10 mouse cellular contexts compared by ENCODE assay signal in genomic region chr10:112105785-112106184, GRCm38 (mm10). TPM values are rescaled to one million over a fixed set of nuclear protein-coding genes. Genes with fewer than 3 reads are reported as not detected.
DNase-seq lines count a peak whose midpoint lies in the region; ATAC-seq lines count a peak whose summit lies in the region.
"Not testable (repeated sequence)": the region's sequence is repeated elsewhere in the genome, so short reads cannot be mapped to it uniquely, and the experiment has no call there.
"Had no signal": no experiment of that assay in that cellular context is flagged by ENCODE, and none has a peak within 500 bp of the region (broad histone marks: within the 10 kb centered on the region; RNA-seq: fewer than 3 reads in every experiment).

No protein-coding gene starts in this region.

- H3K27ac ChIP-seq in forebrain, embryonic 14.5 days (ENCODE audit: low read depth, low read length); hindbrain, embryonic 14.5 days: not testable (repeated sequence)

- not testable (repeated sequence) for ATAC-seq in forebrain, embryonic 14.5 days; hindbrain, embryonic 14.5 days (ENCODE audit: low FRiP score)

- not testable (repeated sequence) for H3K36me3 ChIP-seq in forebrain, embryonic 14.5 days (ENCODE audit: control insufficient read depth, insufficient read depth, low read length); hindbrain, embryonic 14.5 days (replicated peaks; ENCODE audit: control insufficient read depth, insufficient read depth)

- not testable (repeated sequence) for H3K27me3 ChIP-seq in forebrain, embryonic 14.5 days (replicated peaks; ENCODE audit: control insufficient read depth, insufficient read depth, low read length); hindbrain, embryonic 14.5 days (ENCODE audit: control insufficient read depth, insufficient read depth, low read length)

- WGBS in forebrain, embryonic 14.5 days = 7% methylated on average over 5 of the region's 5 CpGs
- 8% methylated on average over 5 of the region's 5 CpGs for WGBS in hindbrain, embryonic 14.5 days

- H3K9me3 ChIP-seq in forebrain, embryonic 14.5 days (replicated peaks; ENCODE audit: control insufficient read depth, low read length) = not testable (repeated sequence)
- peaks cover 15% of the 10 kb centered on the region for H3K9me3 ChIP-seq in hindbrain, embryonic 14.5 days (ENCODE audit: control insufficient read depth, low read length)

- H3K4me2 ChIP-seq in forebrain, embryonic 14.5 days (ENCODE audit: low read length); hindbrain, embryonic 14.5 days (replicated peaks): not testable (repeated sequence)

- H3K4me3 ChIP-seq in forebrain, embryonic 14.5 days (ENCODE audit: low read depth, low read length); hindbrain, embryonic 14.5 days (replicated peaks; ENCODE audit: low read length): not testable (repeated sequence)

- H3K4me1 ChIP-seq in forebrain, embryonic 14.5 days (ENCODE audit: control insufficient read depth, insufficient read depth, low read length); hindbrain, embryonic 14.5 days (replicated peaks; ENCODE audit: control insufficient read depth, insufficient read depth, low read length): not testable (repeated sequence)

- peak; percentile 19 for DNase-seq in MEL-GATA-1-ER (ENCODE audit: extremely low read depth, low read depth)
- peak; percentile 6 for DNase-seq in cerebellum, adult 11 months
- peak; percentile 54 for DNase-seq in forebrain, embryonic 14.5 days (ENCODE audit: low spot score)
- peak; percentile 46 for DNase-seq in hindbrain, embryonic 14.5 days (ENCODE audit: low spot score)
- DNase-seq in layer of hippocampus, postnatal 14 days (ENCODE audit: low spot score in 2 of 2) = peak; percentile 40 to 44
- peak; percentile 60 for DNase-seq in lung, postnatal 10 days
- DNase-seq in right cerebral cortex, adult 2 months (ENCODE audit: low spot score in 2 of 2) = peak; percentile 75 to 78
- peak; percentile 9 to 44 for DNase-seq in urinary bladder, adult 18-20 months (ENCODE audit: low spot score in 2 of 2)

- not testable (repeated sequence) for H3K9ac ChIP-seq in forebrain, embryonic 14.5 days (ENCODE audit: low read length); hindbrain, embryonic 14.5 days

RNA-seq across cellular contexts. Expression of gene Glipr1l2, which starts 22.6 kb away (rescaled TPM):
- not detected in 2 replicates for polyA plus RNA-seq in forebrain, embryonic 14.5 days (2014; fragmentation: Nextera tagmentation; extraction: Ambion mirVana)
- not detected in 2 replicates for polyA plus RNA-seq in hindbrain, embryonic 14.5 days (2014; fragmentation: Nextera tagmentation; extraction: Ambion mirVana)
- total RNA-seq in layer of hippocampus, postnatal 14 days (2021) = not detected
- polyA plus RNA-seq: embryonic facial prominence, embryonic 15.5 days; hindbrain, embryonic 13.5 days had no signal

RNA-seq across cellular contexts. Expression of gene Glipr1l1, which starts 45.8 kb away (rescaled TPM):
- polyA plus RNA-seq in forebrain, embryonic 14.5 days (2014; fragmentation: Nextera tagmentation; extraction: Ambion mirVana) = not detected in 2 replicates
- 0.23 TPM in 1 of 2 replicates, not detected in the other for polyA plus RNA-seq in hindbrain, embryonic 14.5 days (2014; fragmentation: Nextera tagmentation; extraction: Ambion mirVana)
- not detected for total RNA-seq in layer of hippocampus, postnatal 14 days (2021)
- polyA plus RNA-seq: embryonic facial prominence, embryonic 15.5 days had no signal

RNA-seq across cellular contexts. Expression of gene Glipr1l3, which starts 54.3 kb away (rescaled TPM):
- polyA plus RNA-seq in forebrain, embryonic 14.5 days (2014; fragmentation: Nextera tagmentation; extraction: Ambion mirVana) = 0.66 TPM in 1 of 2 replicates, not detected in the other
- polyA plus RNA-seq in hindbrain, embryonic 14.5 days (2014; fragmentation: Nextera tagmentation; extraction: Ambion mirVana) = 0.29 and 0.48 TPM in 2 replicates
- not detected for total RNA-seq in layer of hippocampus, postnatal 14 days (2021)

RNA-seq across cellular contexts. Expression of gene Caps2, which starts 57.6 kb away (rescaled TPM):
- polyA plus RNA-seq in forebrain, embryonic 14.5 days (2014; fragmentation: Nextera tagmentation; extraction: Ambion mirVana) = 0.22 and 0.58 TPM in 2 replicates
- polyA plus RNA-seq in hindbrain, embryonic 14.5 days (2014; fragmentation: Nextera tagmentation; extraction: Ambion mirVana) = 0.53 and 0.96 TPM in 2 replicates
- total RNA-seq in layer of hippocampus, postnatal 14 days (2021) = under 1 TPM; 0.48 TPM

Comparison
In these comparisons a context has a peak if more than half of its experiments do, and no peak if none do; other contexts are left out.
1. DNase-seq: peak in every context shown above with its lines; median percentile 76 in right cerebral cortex, adult 2 months; 60 in lung, postnatal 10 days; 54 in forebrain, embryonic 14.5 days; 46 in hindbrain, embryonic 14.5 days; 42 in layer of hippocampus, postnatal 14 days; 26 in urinary bladder, adult 18-20 months; 19 in MEL-GATA-1-ER; 6 in cerebellum, adult 11 months.